Mouse (Mus musculus) stomach, embryonic 15.5 days (tissue): ENCODE measurements around the gene Unc93b1. TPM values are rescaled to one million over a fixed set of nuclear protein-coding genes. Genes with fewer than 3 reads are reported as not detected.

Experiments used
- ATAC-seq: fragments of 200-750 bp; cut with Nextera tagmentation; 2 replicates; pipeline ENCODE4 v1.8.0; 2017; ENCODE audit warnings: low read depth, moderate number of reproducible peaks, moderate TSS enrichment; ENCODE audit not compliant: insufficient read depth, low FRiP score
- H3K27ac ChIP-seq: fragments of 300-500 bp; sonication (generic); 2 replicates; pipeline ENCODE4 v1.5.1; 2015; ENCODE audit warnings: mild to moderate bottlenecking, inconsistent platforms
- H3K27me3 ChIP-seq: fragments of 300-500 bp; sonication (generic); replicated peaks from 2 replicates; pipeline ENCODE4 v1.6.1; 2015; ENCODE audit warnings: inconsistent platforms
- H3K36me3 ChIP-seq: fragments of 300-500 bp; sonication (generic); 2 replicates; pipeline ENCODE4 v1.6.1; 2015; ENCODE audit warnings: inconsistent platforms
- H3K4me1 ChIP-seq: fragments of 300-500 bp; sonication (generic); 2 replicates; pipeline ENCODE4 v1.6.1; 2015; ENCODE audit warnings: inconsistent platforms
- H3K4me2 ChIP-seq: fragments of 300-500 bp; sonication (generic); 2 replicates; pipeline ENCODE4 v1.6.1; 2015; ENCODE audit warnings: mild to moderate bottlenecking, inconsistent platforms
- H3K4me3 ChIP-seq: fragments of 300-500 bp; sonication (generic); replicated peaks from 2 replicates; pipeline ENCODE4 v1.5.1; 2015; ENCODE audit warnings: inconsistent platforms
- H3K9ac ChIP-seq: fragments of 300-500 bp; sonication (generic); 2 replicates; pipeline ENCODE4 v1.6.1; 2015; ENCODE audit warnings: inconsistent platforms
- H3K9me3 ChIP-seq: fragments of 300-500 bp; sonication (generic); 2 replicates; pipeline ENCODE4 v1.6.1; 2016; ENCODE audit warnings: inconsistent platforms
- WGBS: fragments of 180-500 bp; shearing (Covaris S2); methylation state at CpG from one replicate; pipeline ENCODE4 v1.1.7; 2015; 5-methylcytosine and 5-hydroxymethylcytosine counted together
- polyA plus RNA-seq: library from polyadenylated mRNA; unstranded; fragments of >200 nt; fragmentation: Nextera tagmentation; extraction: Ambion mirVana; gene quantifications from 2 replicates; pipeline ENCODE4 v1.2.1, GENCODE M21; 2015

The Unc93b1 gene
- polyA plus RNA-seq, 1 experiment from 2014 or later, result 22.2 TPM

DNA sequence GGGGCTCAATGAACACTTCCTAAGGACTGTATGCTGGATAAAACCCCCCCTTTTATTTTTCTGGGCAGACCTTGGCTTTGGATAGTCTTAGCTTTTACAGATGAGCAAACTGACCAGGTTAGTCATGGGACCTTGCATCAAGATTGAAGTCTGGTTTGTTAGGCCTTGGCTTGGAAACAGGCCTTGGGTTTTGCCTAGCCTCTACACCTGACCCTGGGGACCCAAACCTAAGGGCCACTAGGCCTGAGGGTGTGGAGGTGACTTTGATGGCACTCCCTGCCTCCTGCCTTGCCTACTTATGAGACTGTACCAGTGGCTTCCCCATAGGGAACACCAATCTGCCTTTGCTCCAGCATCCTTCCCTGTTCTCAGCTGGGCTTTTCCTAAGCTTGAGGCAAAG lies 15.1 kb upstream of the Unc93b1 start:
- Histone ChIP-seq H3K36me3 (no peaks in the 10 kb centered on the region), H3K9me3 (no peaks in the 10 kb centered on the region), H3K27me3 (no peaks in the 10 kb centered on the region), H3K4me1 (peaks cover 17% of the 10 kb centered on the region), H3K27ac (no peak overlapping the region), H3K9ac (no peak overlapping the region), H3K4me2 (no peak overlapping the region), H3K4me3 (no peak overlapping the region)
- ATAC-seq, result no peak

DNA sequence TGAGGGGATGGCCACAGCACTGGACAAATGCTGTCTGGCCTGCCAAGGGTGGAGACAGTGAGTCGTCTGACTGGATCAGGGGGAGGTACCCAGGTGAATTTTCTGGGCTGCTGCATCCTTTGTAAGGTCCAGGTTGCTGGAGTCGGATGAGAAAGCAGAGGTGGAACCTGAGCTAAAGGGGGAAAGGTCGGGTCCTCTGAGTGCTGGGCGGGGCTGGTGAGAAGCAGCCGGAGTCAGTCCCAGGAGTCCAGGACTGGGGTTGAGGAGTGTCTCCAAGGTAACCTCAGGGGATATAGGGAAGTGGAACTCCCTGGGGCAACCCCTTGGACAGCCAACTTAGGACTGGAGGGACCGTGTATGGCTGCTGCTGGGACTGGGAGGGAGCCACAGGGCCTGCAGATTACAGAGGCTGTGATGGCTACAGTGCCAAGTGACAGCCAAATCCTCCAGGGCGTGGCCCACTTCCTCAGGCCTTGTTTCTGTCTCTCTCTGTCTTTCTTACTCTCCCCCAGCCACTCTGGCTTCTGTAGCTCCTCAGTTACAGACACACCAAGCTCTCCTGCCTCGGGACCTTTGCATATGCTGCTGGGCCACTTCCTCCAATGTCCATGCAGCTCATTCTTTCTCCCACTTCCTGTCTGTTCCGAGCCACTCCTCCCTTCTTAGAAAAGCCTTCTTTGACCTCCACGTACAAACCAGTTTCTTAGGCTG lies 12.2 kb upstream of the Unc93b1 start:
- Histone ChIP-seq H3K27ac (peak overlapping the region; percentile 8; the same call in 1 of the 2 replicates), H3K4me3 (no peak overlapping the region), H3K9me3 (no peaks in the 10 kb centered on the region), H3K9ac (no peak overlapping the region), H3K4me1 (peaks cover 17% of the 10 kb centered on the region), H3K27me3 (no peaks in the 10 kb centered on the region), H3K4me2 (no peak overlapping the region), H3K36me3 (no peaks in the 10 kb centered on the region)
- no peak for ATAC-seq
- 49% methylated on average over 10 of the region's 10 CpGs for WGBS

- Histone ChIP-seq H3K4me3 (no peak overlapping the region), H3K9ac (no peak overlapping the region), H3K27me3 (no peaks in the 10 kb centered on the region), H3K27ac (peak overlapping the region; percentile 8), H3K4me2 (no peak overlapping the region), H3K36me3 (no peaks in the 10 kb centered on the region), H3K9me3 (no peaks in the 10 kb centered on the region), H3K4me1 (peaks cover 17% of the 10 kb centered on the region)
- 41% methylated on average over 13 of the region's 13 CpGs for WGBS
- ATAC-seq, result no peak
These were observed 11.4 kb upstream of the Unc93b1 start for GRCm38 (mm10) chr19:3923586-3923985.

- peaks cover 18% of the 10 kb centered on the region for H3K4me1 ChIP-seq
- 78% methylated on average over 8 of the region's 8 CpGs for WGBS
- no peaks in the 10 kb centered on the region for H3K9me3 ChIP-seq
- H3K9ac ChIP-seq, result no peak overlapping the region
- no peak overlapping the region for H3K4me2 ChIP-seq
- no peaks in the 10 kb centered on the region for H3K27me3 ChIP-seq
- ATAC-seq, result no peak
- H3K36me3 ChIP-seq, result no peaks in the 10 kb centered on the region
- peak overlapping the region; percentile 8 for H3K27ac ChIP-seq
- H3K4me3 ChIP-seq, result no peak overlapping the region
These were observed 10.8 kb upstream of the Unc93b1 start for GRCm38 (mm10) chr19:3924190-3924589.

DNA sequence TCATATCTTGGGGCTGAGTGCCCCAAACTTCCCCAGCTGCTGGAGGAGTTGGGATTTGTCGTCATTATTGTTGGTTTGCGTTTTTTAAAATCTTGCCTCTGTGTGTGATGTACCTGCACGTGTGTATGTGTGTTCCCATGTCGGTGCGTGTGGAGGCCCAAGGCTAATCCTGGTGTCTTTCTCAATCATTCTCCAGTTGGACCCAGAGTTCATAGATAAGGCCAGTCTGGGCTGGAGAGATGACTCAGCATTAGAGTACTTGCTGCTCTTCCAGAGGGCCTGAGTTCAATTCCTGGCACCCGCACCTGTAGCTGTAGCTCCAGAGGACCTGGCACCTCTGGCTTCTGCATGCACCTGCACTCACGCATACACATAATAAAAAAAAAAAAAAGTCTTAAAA lies 10.1 kb upstream of the Unc93b1 start:
- 92% methylated on average over 7 of the region's 7 CpGs for WGBS
- Histone ChIP-seq H3K4me3 (no peak overlapping the region), H3K4me2 (no peak overlapping the region), H3K27me3 (no peaks in the 10 kb centered on the region), H3K9ac (no peak overlapping the region), H3K36me3 (no peaks in the 10 kb centered on the region), H3K4me1 (peaks cover 25% of the 10 kb centered on the region), H3K9me3 (no peaks in the 10 kb centered on the region), H3K27ac (no peak overlapping the region)
- no peak for ATAC-seq

DNA sequence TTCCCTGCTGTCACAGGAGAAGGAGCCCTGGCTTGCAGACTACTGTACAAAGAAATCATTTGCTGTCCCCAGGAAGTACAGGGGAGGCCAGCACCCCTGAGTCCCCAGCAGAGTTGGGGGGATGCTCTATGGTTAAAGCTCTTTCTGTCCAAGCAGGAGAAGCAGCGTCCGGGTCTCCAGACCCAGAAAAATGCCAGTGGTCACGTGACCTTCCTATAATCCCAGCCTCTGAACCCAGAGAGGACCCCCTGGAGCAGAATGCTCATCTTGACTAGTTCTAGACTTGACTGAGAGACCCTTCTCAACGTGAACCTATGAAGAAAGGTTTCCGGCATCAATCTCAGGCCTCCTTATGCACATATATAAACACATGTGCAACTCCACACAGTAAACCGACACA lies 9.1 kb upstream of the Unc93b1 start:
- Histone ChIP-seq H3K4me3 (no peak overlapping the region), H3K27ac (no peak overlapping the region), H3K27me3 (no peaks in the 10 kb centered on the region), H3K9ac (no peak overlapping the region), H3K9me3 (no peaks in the 10 kb centered on the region), H3K4me2 (no peak overlapping the region), H3K4me1 (peaks cover 35% of the 10 kb centered on the region), H3K36me3 (no peaks in the 10 kb centered on the region)
- no peak for ATAC-seq
- 82% methylated on average over 6 of the region's 6 CpGs for WGBS

DNA sequence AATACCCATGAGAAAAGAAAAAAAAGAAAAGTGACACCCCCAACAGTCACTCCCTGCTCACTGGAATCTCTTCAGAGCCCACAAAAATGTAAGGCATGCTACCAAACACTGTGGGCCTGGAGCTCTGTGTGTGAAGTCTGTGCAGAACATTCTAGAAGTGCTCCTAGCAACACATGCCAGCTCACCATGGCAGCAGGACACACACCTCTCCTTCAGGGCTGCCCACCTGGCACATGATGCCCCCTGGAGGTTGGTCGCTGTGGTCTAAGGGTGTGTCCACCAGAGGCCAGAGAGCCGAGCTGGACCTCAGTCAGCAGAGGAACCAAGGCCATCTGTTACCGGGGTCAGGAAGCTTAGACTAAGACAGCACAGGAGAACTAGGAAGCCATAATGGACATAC lies 8.7 kb upstream of the Unc93b1 start:
- ATAC-seq, result no peak
- Histone ChIP-seq H3K9ac (no peak overlapping the region), H3K9me3 (no peaks in the 10 kb centered on the region), H3K4me3 (no peak overlapping the region), H3K27ac (no peak overlapping the region), H3K4me1 (peaks cover 36% of the 10 kb centered on the region), H3K4me2 (no peak overlapping the region), H3K36me3 (no peaks in the 10 kb centered on the region), H3K27me3 (no peaks in the 10 kb centered on the region)
- WGBS, result 42% methylated on average over 3 of the region's 3 CpGs

GRCm38 (mm10) chr19:3926685-3927084 lies 8.3 kb upstream of the Unc93b1 start:
- 66% methylated on average over 6 of the region's 6 CpGs for WGBS
- peaks cover 36% of the 10 kb centered on the region for H3K4me1 ChIP-seq
- H3K9me3 ChIP-seq, result no peaks in the 10 kb centered on the region
- H3K4me2 ChIP-seq, result no peak overlapping the region
- no peak overlapping the region for H3K9ac ChIP-seq
- no peaks in the 10 kb centered on the region for H3K27me3 ChIP-seq
- ATAC-seq, result no peak
- H3K36me3 ChIP-seq, result no peaks in the 10 kb centered on the region
- no peak overlapping the region for H3K27ac ChIP-seq
- no peak overlapping the region for H3K4me3 ChIP-seq

- H3K9me3 ChIP-seq, result no peaks in the 10 kb centered on the region
- H3K36me3 ChIP-seq, result no peaks in the 10 kb centered on the region
- no peak overlapping the region for H3K27ac ChIP-seq
- no peak overlapping the region for H3K9ac ChIP-seq
- no peak for ATAC-seq
- WGBS, result 84% methylated on average over 4 of the region's 4 CpGs
- H3K4me2 ChIP-seq, result no peak overlapping the region
- no peak overlapping the region for H3K4me3 ChIP-seq
- H3K27me3 ChIP-seq, result no peaks in the 10 kb centered on the region
- peaks cover 31% of the 10 kb centered on the region for H3K4me1 ChIP-seq
These were observed 7.0 kb upstream of the Unc93b1 start for GRCm38 (mm10) chr19:3927989-3928388.

DNA sequence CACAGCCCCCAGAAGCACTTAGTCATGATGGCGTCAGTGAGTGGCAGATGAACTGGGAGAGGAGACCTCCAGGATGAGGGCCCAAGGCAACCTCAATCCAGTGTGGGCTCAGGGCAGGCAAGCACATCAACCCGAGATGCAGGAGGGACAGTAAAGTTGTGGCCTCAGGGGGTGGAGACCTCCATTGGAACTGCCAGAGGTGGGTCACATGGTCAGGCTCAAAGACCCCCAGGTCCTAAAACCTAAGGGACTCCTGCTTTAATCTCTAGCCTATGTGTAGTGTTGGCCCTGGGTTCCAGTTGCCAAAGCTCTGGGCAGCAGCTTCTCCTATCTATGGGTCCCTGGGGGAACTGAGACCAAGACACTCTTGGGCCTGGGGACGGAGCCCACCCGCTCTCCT lies 6.2 kb upstream of the Unc93b1 start:
- H3K27ac ChIP-seq, result peak overlapping the region; percentile 73
- no peak overlapping the region for H3K4me2 ChIP-seq

DNA sequence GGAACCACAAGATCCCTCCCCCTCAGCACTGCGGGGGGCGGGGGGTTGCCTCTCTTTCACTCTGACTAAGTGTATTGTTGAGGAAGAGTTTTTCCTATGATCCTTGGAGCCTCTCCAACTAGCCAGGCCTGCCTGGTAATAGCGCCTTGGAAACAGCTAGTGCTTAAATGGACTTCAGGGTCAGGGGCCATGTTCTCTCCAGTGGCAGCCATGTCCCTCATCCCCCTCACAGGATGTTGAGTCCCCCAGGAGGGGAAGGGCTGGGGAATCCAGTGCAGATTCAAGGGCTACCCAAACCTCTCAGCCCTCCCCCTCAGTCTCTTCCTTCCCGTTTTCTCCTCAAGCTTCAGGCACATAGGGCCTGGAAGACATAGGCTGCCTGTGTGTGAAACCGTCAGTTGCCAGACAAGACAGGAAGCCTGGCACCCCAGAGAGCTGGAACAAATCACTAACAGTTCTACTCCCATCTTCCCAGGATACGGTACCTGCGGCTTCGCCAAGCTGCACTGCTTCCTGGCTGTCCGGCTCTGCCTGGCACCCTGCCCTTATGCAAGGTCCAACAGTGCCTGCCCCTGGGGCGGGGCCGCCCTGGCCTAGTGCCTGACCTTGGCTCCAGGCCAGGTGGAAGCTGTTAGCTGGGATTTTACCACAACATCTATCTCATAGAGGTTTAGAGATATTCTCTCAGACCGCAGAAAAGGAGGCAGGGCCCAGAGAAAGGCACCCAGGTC lies 5.6 kb upstream of the Unc93b1 start, which contains the start of gene Aldh3b1:
Gene Aldh3b1, minus strand, starts transcription at position 598 of the 731 bp plus-strand sequence.
- peak; percentile 60 for ATAC-seq
- 28% methylated on average over 12 of the region's 12 CpGs for WGBS

More for the DNA sequence above, 6.2 kb upstream of the Unc93b1 start:
- Histone ChIP-seq H3K4me3 (no peak overlapping the region), H3K9ac (no peak overlapping the region), H3K36me3 (no peaks in the 10 kb centered on the region), H3K4me1 (peaks cover 25% of the 10 kb centered on the region), H3K9me3 (no peaks in the 10 kb centered on the region), H3K27me3 (no peaks in the 10 kb centered on the region)
- 78% methylated on average over 4 of the region's 4 CpGs for WGBS
- ATAC-seq, result no peak

DNA sequence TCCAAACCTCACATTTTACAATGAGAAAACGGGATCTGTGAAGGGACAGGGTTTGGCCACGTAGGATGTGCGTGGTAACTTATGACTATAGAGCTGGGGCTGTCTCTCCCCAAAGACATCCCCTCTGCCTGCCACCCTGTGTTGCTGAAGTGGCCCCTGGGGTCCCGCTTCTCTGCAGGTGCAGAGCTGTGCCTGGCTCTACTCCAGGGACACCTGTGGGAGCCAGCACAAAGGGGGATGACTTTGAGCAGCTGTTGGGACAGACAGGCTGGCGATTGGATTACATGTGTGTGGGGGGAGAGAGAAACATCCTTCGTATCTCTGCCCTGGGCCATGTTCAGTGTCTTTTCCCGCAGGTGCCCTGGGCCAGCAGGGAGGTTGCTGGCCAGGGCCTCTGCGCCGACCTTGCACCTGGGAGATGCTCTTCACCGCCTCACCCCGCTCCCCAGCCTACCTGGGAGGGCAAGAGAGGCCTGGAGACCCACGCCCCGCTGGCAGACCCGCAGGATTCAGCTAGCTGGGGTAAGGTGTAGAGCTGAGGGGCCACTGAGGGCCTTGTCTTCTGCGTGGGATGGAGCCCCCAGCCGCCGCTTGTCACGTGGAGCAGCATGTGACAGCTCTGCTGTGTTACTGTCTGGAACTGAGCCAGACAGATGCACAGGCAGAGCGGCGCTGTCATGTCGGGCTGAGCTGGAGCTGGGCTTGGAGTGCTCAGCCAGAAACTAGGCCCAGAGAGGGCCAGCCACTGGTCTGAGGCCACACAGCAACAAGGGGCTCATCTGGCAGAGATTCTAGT lies 4.5 kb upstream of the Unc93b1 start:
- no peaks in the 10 kb centered on the region for H3K9me3 ChIP-seq
- no peak overlapping the region for H3K4me2 ChIP-seq
- peak overlapping the region; percentile 73 for H3K27ac ChIP-seq
- no peak overlapping the region for H3K4me3 ChIP-seq
- no peak overlapping the region for H3K9ac ChIP-seq
- peaks cover 24% of the 10 kb centered on the region for H3K4me1 ChIP-seq
- no peaks in the 10 kb centered on the region for H3K36me3 ChIP-seq
- H3K27me3 ChIP-seq, result no peaks in the 10 kb centered on the region
- no peak for ATAC-seq
- WGBS, result 64% methylated on average over 21 of the region's 21 CpGs

More for the DNA sequence above, 5.6 kb upstream of the Unc93b1 start, which contains the start of gene Aldh3b1:
- no peak within 1 kb of the TSS for H3K4me3 ChIP-seq
- H3K27me3 ChIP-seq, result no peaks in the 10 kb centered on the region
- peak within 1 kb of the TSS; percentile 25; the same call in 1 of the 2 replicates for H3K4me2 ChIP-seq
- H3K9ac ChIP-seq, result no peak within 1 kb of the TSS
- H3K36me3 ChIP-seq, result no peaks in the 10 kb centered on the region
- H3K9me3 ChIP-seq, result no peaks in the 10 kb centered on the region
- peak within 1 kb of the TSS; percentile 73 for H3K27ac ChIP-seq
- H3K4me1 ChIP-seq, result peaks cover 20% of the 10 kb centered on the region
